Mouse (Mus musculus): ENCODE measurements at regions not wholly inside any gene's neighbourhood (a gene's known extent, or its start where the extent isn't known, plus 50 kb on each side); places are given as distances from the start of the nearest gene placed in this dataset.

DNA sequence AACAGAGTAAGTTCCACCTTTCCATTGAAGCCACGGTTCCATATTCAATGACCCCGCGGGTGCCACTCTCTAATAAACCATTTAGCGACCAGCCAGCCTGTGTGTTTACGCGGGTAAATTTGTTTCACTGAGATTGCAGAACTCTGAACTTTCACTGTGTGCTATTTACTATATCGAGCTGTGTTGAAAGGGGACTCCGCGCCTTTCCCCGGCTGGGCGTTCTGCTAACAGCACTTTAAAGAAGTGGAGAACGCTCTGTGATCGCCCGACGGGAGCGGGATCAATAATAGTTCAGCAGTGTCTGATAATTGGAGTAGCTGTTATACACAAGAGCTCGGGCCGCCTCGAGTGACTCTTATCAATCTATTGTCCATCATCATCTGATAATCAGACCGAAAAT, 149.8 kb downstream of the Tex29 start:
- no peak overlapping the region for H3K4me2 ChIP-seq
- no peaks in the 10 kb centered on the region for H3K36me3 ChIP-seq
- no peak overlapping the region for H3K4me3 ChIP-seq (replicated peaks)
- H3K27ac ChIP-seq, result no peak overlapping the region
- H3K9ac ChIP-seq, result no peak overlapping the region
- H3K4me1 ChIP-seq, result no peaks in the 10 kb centered on the region
- 89% methylated on average over 20 of the region's 20 CpGs for WGBS
- no peak for ATAC-seq (replicated peaks; ENCODE audit: low FRiP score)
- no peaks in the 10 kb centered on the region for H3K9me3 ChIP-seq (replicated peaks)
- H3K27me3 ChIP-seq, result 0 out of 2 replicates have a peak, but pooled peaks cover 4% of the 10 kb centered on the region

- Histone ChIP-seq H3K9ac (no peak overlapping the region), H3K4me2 (no peak overlapping the region), H3K36me3 (no peaks in the 10 kb centered on the region), H3K27ac (no peak overlapping the region), H3K4me1 (peaks cover 3% of the 10 kb centered on the region; the same call in 1 of the 2 replicates), H3K27me3 (peaks cover 62% of the 10 kb centered on the region), H3K4me3 (replicated peaks) (no peak overlapping the region), H3K9me3 (replicated peaks) (no peaks in the 10 kb centered on the region)
- ATAC-seq (replicated peaks; ENCODE audit: low FRiP score), result 0 out of 2 replicates have a peak, but pooled peaks have one; percentile 22
- 34% methylated on average over 23 of the region's 23 CpGs for WGBS
Measured at GRCm38 (mm10) chr8:11999736-12000458, 159.6 kb downstream of the Tex29 start.

GRCm38 (mm10) chr8:12000459-12000789, 160.2 kb downstream of the Tex29 start:
- H3K27ac ChIP-seq, result no peak overlapping the region
- ATAC-seq (replicated peaks; ENCODE audit: low FRiP score), result no peak

DNA sequence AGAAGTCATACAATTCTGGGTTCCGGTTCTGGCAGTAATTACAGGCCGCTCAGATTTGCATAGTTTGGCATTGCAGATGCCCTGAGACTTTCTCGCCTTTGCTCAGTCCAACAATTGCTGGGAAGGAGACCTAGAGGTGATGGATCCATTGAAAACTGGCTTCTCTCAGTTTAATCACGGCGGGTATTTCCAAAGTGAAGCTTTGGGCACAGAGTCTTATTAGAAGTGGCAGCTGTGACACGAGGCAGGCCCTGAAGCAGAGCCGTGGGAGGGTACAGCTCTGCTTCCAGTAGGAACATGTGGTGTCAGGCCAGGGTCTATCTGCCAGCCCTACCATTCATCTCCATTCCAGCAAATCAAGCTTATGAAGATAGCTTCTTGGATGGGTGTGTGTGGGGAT, 164.0 kb downstream of the Tex29 start:
- Histone ChIP-seq H3K4me3 (replicated peaks) (no peak overlapping the region), H3K4me2 (no peak overlapping the region), H3K4me1 (peaks cover 3% of the 10 kb centered on the region; the same call in 1 of the 2 replicates), H3K27me3 (peaks cover 35% of the 10 kb centered on the region), H3K9me3 (replicated peaks) (no peaks in the 10 kb centered on the region), H3K36me3 (no peaks in the 10 kb centered on the region), H3K27ac (no peak overlapping the region), H3K9ac (no peak overlapping the region)
- 84% methylated on average over 7 of the region's 7 CpGs for whole genome bisulfite sequencing
- ATAC-seq (replicated peaks; ENCODE audit: low FRiP score), result no peak

More at GRCm38 (mm10) chr8:12000459-12000789, 160.2 kb downstream of the Tex29 start:
- Histone ChIP-seq H3K27me3 (peaks cover 62% of the 10 kb centered on the region), H3K9ac (no peak overlapping the region), H3K4me1 (peaks cover 3% of the 10 kb centered on the region; the same call in 1 of the 2 replicates), H3K36me3 (no peaks in the 10 kb centered on the region), H3K9me3 (replicated peaks) (no peaks in the 10 kb centered on the region), H3K4me2 (no peak overlapping the region), H3K4me3 (replicated peaks) (no peak overlapping the region)
- WGBS, result 29% methylated on average over 2 of the region's 2 CpGs

- 83% methylated on average over 3 of the region's 3 CpGs for WGBS
- Histone ChIP-seq H3K36me3 (no peaks in the 10 kb centered on the region), H3K27ac (no peak overlapping the region), H3K9ac (no peak overlapping the region), H3K4me3 (replicated peaks) (no peak overlapping the region), H3K27me3 (peaks cover 7% of the 10 kb centered on the region), H3K4me2 (no peak overlapping the region), H3K9me3 (replicated peaks) (no peaks in the 10 kb centered on the region), H3K4me1 (no peaks in the 10 kb centered on the region)
- no peak for ATAC-seq (replicated peaks; ENCODE audit: low FRiP score)
Measured at GRCm38 (mm10) chr8:12012769-12013168, 172.5 kb downstream of the Tex29 start.

DNA sequence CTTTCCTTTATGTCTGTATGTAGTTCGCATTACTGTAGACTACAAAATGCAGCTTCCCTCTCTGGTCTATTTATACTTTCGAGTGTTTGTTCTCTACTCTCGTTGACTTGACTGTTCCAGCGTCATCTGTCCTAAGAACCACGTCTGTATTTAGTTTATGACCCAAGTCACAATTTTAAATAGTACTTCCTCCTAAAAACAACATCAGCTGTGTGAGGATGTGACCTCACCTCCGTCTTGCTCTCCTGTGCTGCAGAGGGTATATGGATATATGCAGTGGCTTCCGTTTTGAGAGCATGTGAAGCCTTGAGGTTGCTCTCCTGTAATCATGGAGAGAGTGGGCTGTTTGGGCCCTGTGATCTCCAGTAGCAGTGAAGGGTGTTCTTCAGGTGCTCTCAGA, 177.5 kb downstream of the Tex29 start:
- Histone ChIP-seq H3K9ac (no peak overlapping the region), H3K4me2 (no peak overlapping the region), H3K27me3 (no peaks in the 10 kb centered on the region), H3K4me3 (replicated peaks) (no peak overlapping the region), H3K27ac (no peak overlapping the region), H3K9me3 (replicated peaks) (no peaks in the 10 kb centered on the region), H3K4me1 (no peaks in the 10 kb centered on the region), H3K36me3 (no peaks in the 10 kb centered on the region)
- 52% methylated on average over 7 of the region's 7 CpGs for WGBS
- no peak for ATAC-seq (replicated peaks; ENCODE audit: low FRiP score)

GRCm38 (mm10) chr8:12019272-12019671, 179.0 kb downstream of the Tex29 start:
- WGBS, result 93% methylated on average over 9 of the region's 9 CpGs
- Histone ChIP-seq H3K4me2 (no peak overlapping the region), H3K9ac (no peak overlapping the region), H3K27ac (no peak overlapping the region), H3K36me3 (no peaks in the 10 kb centered on the region), H3K27me3 (no peaks in the 10 kb centered on the region), H3K4me1 (no peaks in the 10 kb centered on the region), H3K9me3 (replicated peaks) (no peaks in the 10 kb centered on the region), H3K4me3 (replicated peaks) (no peak overlapping the region)
- no peak for ATAC-seq (replicated peaks; ENCODE audit: low FRiP score)

- no peak overlapping the region for H3K4me2 ChIP-seq
- H3K9me3 ChIP-seq (replicated peaks), result no peaks in the 10 kb centered on the region
- 74% methylated on average over 4 of the region's 4 CpGs for WGBS
- no peak for ATAC-seq (replicated peaks; ENCODE audit: low FRiP score)
- no peak overlapping the region for H3K27ac ChIP-seq
- H3K27me3 ChIP-seq, result no peaks in the 10 kb centered on the region
- no peaks in the 10 kb centered on the region for H3K4me1 ChIP-seq
- no peaks in the 10 kb centered on the region for H3K36me3 ChIP-seq
- H3K9ac ChIP-seq, result no peak overlapping the region
- no peak overlapping the region for H3K4me3 ChIP-seq (replicated peaks)
Measured at GRCm38 (mm10) chr8:12023669-12024390, 183.6 kb downstream of the Tex29 start.

- H3K4me1 ChIP-seq, result 0 out of 2 replicates have a peak, but pooled peaks cover 2% of the 10 kb centered on the region
- no peaks in the 10 kb centered on the region for H3K36me3 ChIP-seq
- peaks cover 10% of the 10 kb centered on the region for H3K27me3 ChIP-seq
- no peak overlapping the region for H3K9ac ChIP-seq
- H3K4me3 ChIP-seq (replicated peaks), result no peak overlapping the region
- no peak overlapping the region for H3K4me2 ChIP-seq
- ATAC-seq (replicated peaks; ENCODE audit: low FRiP score), result no peak
- H3K27ac ChIP-seq, result no peak overlapping the region
- 60% methylated on average over 22 of the region's 22 CpGs for WGBS
- no peaks in the 10 kb centered on the region for H3K9me3 ChIP-seq (replicated peaks)
Measured at GRCm38 (mm10) chr8:12030363-12031116, 190.3 kb downstream of the Tex29 start.

DNA sequence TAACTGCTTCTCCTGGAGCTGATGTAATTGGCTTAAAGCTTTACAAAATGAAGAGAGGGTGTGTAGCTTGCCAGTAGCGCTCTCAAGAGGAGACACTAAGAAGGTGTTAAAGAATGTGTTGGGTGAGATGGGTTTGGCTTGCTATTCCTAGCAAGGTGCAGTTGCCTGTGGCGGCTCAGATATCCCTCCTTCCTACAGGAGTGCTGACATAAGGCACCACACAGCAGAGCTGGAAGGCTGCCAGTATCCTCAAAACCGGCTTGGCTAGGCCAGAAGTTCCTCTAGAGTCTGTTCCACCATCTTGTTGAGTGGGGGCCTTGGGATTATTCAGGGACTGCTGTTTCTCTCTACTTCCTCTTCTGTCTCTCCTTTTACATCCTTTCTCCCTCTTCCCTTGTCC, 191.5 kb downstream of the Tex29 start:
- Histone ChIP-seq H3K36me3 (no peaks in the 10 kb centered on the region), H3K4me3 (replicated peaks) (no peak overlapping the region), H3K4me1 (0 out of 2 replicates have a peak, but pooled peaks cover 2% of the 10 kb centered on the region), H3K4me2 (no peak overlapping the region), H3K9ac (no peak overlapping the region), H3K27me3 (peaks cover 10% of the 10 kb centered on the region), H3K27ac (no peak overlapping the region), H3K9me3 (replicated peaks) (no peaks in the 10 kb centered on the region)
- no peak for ATAC-seq (replicated peaks; ENCODE audit: low FRiP score)
- WGBS, result 48% methylated on average over 3 of the region's 3 CpGs

DNA sequence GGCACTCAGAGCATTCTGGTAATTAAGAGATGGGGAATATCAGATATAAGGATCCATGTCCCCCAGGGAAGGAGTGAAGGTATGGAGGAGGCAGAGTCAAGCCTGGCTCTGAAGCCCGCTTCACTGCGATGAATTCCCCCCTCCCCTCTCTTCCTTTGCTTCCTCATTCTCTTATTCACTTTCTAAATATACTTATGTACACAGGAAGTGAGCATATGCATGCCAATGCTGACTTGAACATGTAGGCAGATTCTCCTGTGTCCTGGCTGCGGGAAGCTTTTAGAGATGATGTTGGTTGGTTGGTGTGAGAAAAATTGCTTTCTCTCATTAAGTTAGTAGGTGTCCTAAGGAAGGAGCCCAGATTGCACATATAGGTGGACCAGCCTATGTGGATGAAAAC, 192.1 kb downstream of the Tex29 start:
- Histone ChIP-seq H3K4me2 (no peak overlapping the region), H3K27me3 (peaks cover 10% of the 10 kb centered on the region), H3K4me3 (replicated peaks) (no peak overlapping the region), H3K9ac (no peak overlapping the region), H3K36me3 (no peaks in the 10 kb centered on the region), H3K9me3 (replicated peaks) (no peaks in the 10 kb centered on the region), H3K4me1 (0 out of 2 replicates have a peak, but pooled peaks cover 2% of the 10 kb centered on the region), H3K27ac (no peak overlapping the region)
- ATAC-seq (replicated peaks; ENCODE audit: low FRiP score), result no peak
- 79% methylated on average over 3 of the region's 3 CpGs for WGBS

DNA sequence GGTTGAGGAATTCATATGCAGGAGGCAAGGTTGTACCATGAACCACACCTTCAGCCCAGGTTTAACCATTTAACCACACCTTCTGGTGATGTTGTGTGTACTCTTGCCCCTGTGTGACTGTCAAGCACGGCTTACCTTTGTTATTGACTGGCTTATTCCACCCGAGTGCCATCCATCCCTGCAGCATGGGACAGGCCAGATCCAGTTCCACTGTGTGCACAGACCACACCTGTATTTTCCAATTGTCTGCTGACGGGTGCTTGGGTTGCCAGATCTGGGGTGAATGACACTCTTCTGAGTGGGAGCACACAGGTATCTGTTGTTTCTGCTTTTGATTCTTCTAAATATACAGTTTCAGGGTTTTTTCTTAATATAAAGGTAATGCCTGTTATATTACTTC, 196.1 kb downstream of the Tex29 start:
- ATAC-seq (replicated peaks; ENCODE audit: low FRiP score), result no peak
- Histone ChIP-seq H3K9ac (no peak overlapping the region), H3K4me2 (no peak overlapping the region), H3K4me1 (no peaks in the 10 kb centered on the region), H3K27me3 (peaks cover 33% of the 10 kb centered on the region), H3K36me3 (no peaks in the 10 kb centered on the region), H3K27ac (no peak overlapping the region), H3K4me3 (replicated peaks) (no peak overlapping the region), H3K9me3 (replicated peaks) (no peaks in the 10 kb centered on the region)
- 68% methylated on average over 3 of the region's 3 CpGs for WGBS

Data from kidney, embryonic 15.5 days (tissue).